ENCODE assay signal across 24 mouse cellular contexts in the genomic region with DNA sequence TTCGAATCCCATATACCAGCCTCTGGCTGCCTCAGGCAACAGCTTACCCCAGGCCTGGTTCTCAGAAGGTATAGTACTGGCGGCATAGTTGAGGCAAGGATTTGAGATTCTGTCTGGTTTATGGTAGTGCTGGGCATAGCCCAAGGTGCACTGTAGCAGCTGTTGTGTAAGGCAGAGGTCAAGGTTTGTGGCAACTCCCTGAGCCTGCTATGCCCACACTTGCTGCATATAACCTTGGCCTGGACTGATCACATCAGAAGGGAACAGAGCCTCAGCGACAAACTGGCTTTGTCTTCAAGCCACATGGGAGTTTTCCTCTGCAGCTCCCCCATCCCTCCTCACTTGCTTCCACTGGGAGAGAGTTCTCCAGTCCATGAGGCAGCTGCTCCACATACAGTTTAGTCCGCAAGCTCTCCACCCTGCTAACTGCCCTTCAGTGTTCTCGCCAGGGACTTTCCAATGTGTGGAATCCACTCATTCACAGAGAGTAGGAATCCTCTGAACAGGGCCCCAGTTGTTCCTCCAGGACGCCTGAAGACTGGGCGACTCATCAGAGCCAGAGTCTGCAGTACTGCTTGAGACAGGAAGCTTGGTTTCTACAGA. TPM values are rescaled to one million over a fixed set of nuclear protein-coding genes. Genes with fewer than 3 reads are reported as not detected.
DNase-seq lines count a peak whose midpoint lies in the region; ATAC-seq and TF ChIP-seq lines count a peak whose summit lies in the region.
"Had no signal": no experiment of that assay in that cellular context is flagged by ENCODE, and none has a peak within 500 bp of the region (broad histone marks: within the 10 kb centered on the region; RNA-seq: fewer than 3 reads in every experiment).

No protein-coding gene starts in this region.

- no peak overlapping the region for H3K4me3 ChIP-seq in intestine, postnatal 0 days (ENCODE audit: low read depth, low read length)
- no peak overlapping the region for H3K4me3 ChIP-seq in intestine, embryonic 15.5 days (replicated peaks)
- no peak overlapping the region for H3K4me3 ChIP-seq in liver, adult 2 months (ENCODE audit: insufficient read depth, low read depth, low read length)
- H3K4me3 ChIP-seq in liver, postnatal 0 days (ENCODE audit: low read depth, low read length) = no peak overlapping the region
- H3K4me3 ChIP-seq in C2C12 (ENCODE audit: insufficient read depth, poor library complexity, severe bottlenecking) = no peak overlapping the region
- H3K4me3 ChIP-seq in embryonic fibroblast, embryonic 13.5 days (ENCODE audit: insufficient read depth, low read length) = no peak overlapping the region
- H3K4me3 ChIP-seq: forebrain, embryonic 10.5 days; heart, embryonic 15.5 days; limb, embryonic 13.5 days; liver, embryonic 13.5 days; lung, embryonic 15.5 days; midbrain, embryonic 15.5 days had no signal

- no peak overlapping the region; the same call in 1 of the 2 replicates for H3K4me2 ChIP-seq in intestine, postnatal 0 days (replicated peaks; ENCODE audit: low read depth)
- H3K4me2 ChIP-seq in intestine, embryonic 15.5 days (replicated peaks) = no peak overlapping the region
- no peak overlapping the region for H3K4me2 ChIP-seq in liver, postnatal 0 days (ENCODE audit: low read depth, low read length)
- H3K4me2 ChIP-seq: heart, embryonic 15.5 days; hindbrain, embryonic 14.5 days; limb, embryonic 13.5 days; liver, embryonic 13.5 days; lung, embryonic 15.5 days; midbrain, embryonic 15.5 days had no signal

- H3K27ac ChIP-seq in intestine, postnatal 0 days (ENCODE audit: low read depth, low read length) = peak overlapping the region; percentile 84
- H3K27ac ChIP-seq in intestine, embryonic 15.5 days = no peak overlapping the region
- H3K27ac ChIP-seq in liver, adult 2 months (replicated peaks; ENCODE audit: insufficient read depth, low read depth, low read length) = no peak overlapping the region
- no peak overlapping the region for H3K27ac ChIP-seq in liver, postnatal 0 days (ENCODE audit: low read depth)
- peak overlapping the region; percentile 67 for H3K27ac ChIP-seq in embryonic fibroblast, embryonic 13.5 days (ENCODE audit: insufficient read depth, low read length)
- H3K27ac ChIP-seq: forebrain, embryonic 10.5 days; heart, embryonic 15.5 days; hindbrain, embryonic 14.5 days; limb, embryonic 13.5 days; liver, embryonic 13.5 days; macrophage; midbrain, embryonic 15.5 days had no signal

- no peak for TF ChIP-seq EP300 in liver, postnatal 0 days (IDR thresholded peaks at IDR 0.05; ENCODE audit: low read depth)

- peaks cover 2% of the 10 kb centered on the region for H3K79me3 ChIP-seq in C2C12 (ENCODE audit: low read depth)

- H3K4me1 ChIP-seq in intestine, postnatal 0 days (replicated peaks; ENCODE audit: control insufficient read depth, insufficient read depth, low read length) = 0 out of 2 replicates have a peak, but pooled peaks cover 3% of the 10 kb centered on the region
- H3K4me1 ChIP-seq in intestine, embryonic 15.5 days (replicated peaks) = peaks cover 18% of the 10 kb centered on the region
- peaks cover 8% of the 10 kb centered on the region for H3K4me1 ChIP-seq in liver, adult 2 months (ENCODE audit: control insufficient read depth, insufficient read depth, low read length)
- 0 out of 2 replicates have a peak, but pooled peaks cover 8% of the 10 kb centered on the region for H3K4me1 ChIP-seq in liver, postnatal 0 days (ENCODE audit: insufficient read depth)
- peaks cover 2% of the 10 kb centered on the region; the same call in 1 of the 2 replicates for H3K4me1 ChIP-seq in embryonic fibroblast, embryonic 13.5 days (ENCODE audit: control insufficient read depth, insufficient read depth, low read length)
- H3K4me1 ChIP-seq: forebrain, embryonic 10.5 days; liver, embryonic 13.5 days; midbrain, embryonic 15.5 days had no signal

- no peak overlapping the region for H3K9ac ChIP-seq in intestine, postnatal 0 days (ENCODE audit: low read depth, low read length)
- H3K9ac ChIP-seq in intestine, embryonic 15.5 days = no peak overlapping the region
- no peak overlapping the region for H3K9ac ChIP-seq in liver, adult 2 months (ENCODE audit: low read depth, low read length)
- no peak overlapping the region for H3K9ac ChIP-seq in liver, postnatal 0 days (replicated peaks)
- H3K9ac ChIP-seq: heart, embryonic 15.5 days; hindbrain, embryonic 14.5 days; limb, embryonic 13.5 days; liver, embryonic 13.5 days; lung, embryonic 15.5 days; midbrain, embryonic 15.5 days had no signal

- TF ChIP-seq CTCF in intestine, postnatal 0 days (IDR thresholded peaks at IDR 0.05; ENCODE audit: low read depth) = no peak
- no peak for TF ChIP-seq CTCF in liver, adult 2 months (IDR thresholded peaks at IDR 0.05; ENCODE audit: low read depth, low read length)
- no peak for TF ChIP-seq CTCF in liver, postnatal 0 days (IDR thresholded peaks at IDR 0.05; ENCODE audit: low read depth)
- no peak for TF ChIP-seq CTCF in C2C12 (IDR thresholded peaks at IDR 0.05; ENCODE audit: control insufficient read depth, insufficient read depth, insufficient read length)
- no peak for TF ChIP-seq CTCF in embryonic fibroblast, embryonic 13.5 days (IDR thresholded peaks at IDR 0.05; ENCODE audit: borderline replicate concordance, insufficient read depth, low read length)

- H3K79me2 ChIP-seq in liver, adult 2 months (ENCODE audit: control insufficient read depth, insufficient read depth, low read length) = no peaks in the 10 kb centered on the region
- peaks cover 20% of the 10 kb centered on the region for H3K79me2 ChIP-seq in C2C12 (ENCODE audit: control insufficient read depth, insufficient read depth)

- no peak for TF ChIP-seq POLR2A in liver, adult 2 months (IDR thresholded peaks at IDR 0.05; ENCODE audit: extremely low read depth, insufficient read depth, low read length)
- TF ChIP-seq POLR2A in embryonic fibroblast, embryonic 13.5 days (IDR thresholded peaks at IDR 0.05; ENCODE audit: low read depth, low read length) = no peak

- no peaks in the 10 kb centered on the region for H3K36me3 ChIP-seq in intestine, postnatal 0 days (ENCODE audit: control insufficient read depth, insufficient read depth)
- H3K36me3 ChIP-seq in intestine, embryonic 15.5 days = no peaks in the 10 kb centered on the region
- H3K36me3 ChIP-seq in liver, adult 2 months (ENCODE audit: control insufficient read depth, insufficient read depth, low read length) = no peaks in the 10 kb centered on the region
- H3K36me3 ChIP-seq in liver, postnatal 0 days (replicated peaks; ENCODE audit: insufficient read depth, low read length) = no peaks in the 10 kb centered on the region
- no peaks in the 10 kb centered on the region for H3K36me3 ChIP-seq in C2C12 (ENCODE audit: control insufficient read depth, insufficient read depth)
- H3K36me3 ChIP-seq: forebrain, embryonic 10.5 days; heart, embryonic 15.5 days; limb, embryonic 13.5 days; liver, embryonic 13.5 days; lung, embryonic 15.5 days; midbrain, embryonic 15.5 days had no signal

- no peaks in the 10 kb centered on the region for H3K27me3 ChIP-seq in intestine, postnatal 0 days (replicated peaks; ENCODE audit: control insufficient read depth, insufficient read depth, low read length)
- no peaks in the 10 kb centered on the region for H3K27me3 ChIP-seq in intestine, embryonic 15.5 days (replicated peaks)
- H3K27me3 ChIP-seq in liver, adult 2 months (ENCODE audit: control insufficient read depth, insufficient read depth, low read length) = no peaks in the 10 kb centered on the region
- no peaks in the 10 kb centered on the region for H3K27me3 ChIP-seq in liver, postnatal 0 days (ENCODE audit: insufficient read depth, low read length)
- no peaks in the 10 kb centered on the region for H3K27me3 ChIP-seq in C2C12 (ENCODE audit: control insufficient read depth, insufficient read depth, insufficient read length)
- H3K27me3 ChIP-seq: heart, embryonic 15.5 days; limb, embryonic 13.5 days; lung, embryonic 15.5 days; midbrain, embryonic 15.5 days had no signal

- DNase-seq in liver, adult 2 months (ENCODE audit: extremely low read depth, low read depth, low spot score) = peak; percentile 18
- no peak for DNase-seq in liver, postnatal 0 days
- DNase-seq in layer of hippocampus, postnatal 36 days = no peak
- DNase-seq: adrenal gland, postnatal 10 days; cerebellum, adult 9-10 months; gastrocnemius, postnatal 36 days; heart, postnatal 4 days; liver, embryonic 13.5 days; right cerebral cortex, postnatal 4 days; thymus, postnatal 14 days had no signal

- H3K9me3 ChIP-seq in intestine, postnatal 0 days (ENCODE audit: control insufficient read depth) = no peaks in the 10 kb centered on the region
- no peaks in the 10 kb centered on the region for H3K9me3 ChIP-seq in intestine, embryonic 15.5 days
- peaks cover 7% of the 10 kb centered on the region; the same call in 1 of the 2 replicates for H3K9me3 ChIP-seq in liver, postnatal 0 days (ENCODE audit: low read length)
- H3K9me3 ChIP-seq: heart, embryonic 15.5 days; midbrain, embryonic 15.5 days had no signal

- H3ac ChIP-seq in C2C12 (ENCODE audit: control insufficient read depth, insufficient read length, low read depth) = peak overlapping the region; percentile 21

- ATAC-seq in intestine, postnatal 0 days = peak; percentile 22; the same call in 1 of the 2 replicates
- ATAC-seq in intestine, embryonic 15.5 days = no peak
- no peak for ATAC-seq in liver, postnatal 0 days
- ATAC-seq in frontal cortex, adult (ENCODE audit: low TSS enrichment) = no peak
- ATAC-seq: forebrain, embryonic 16.5 days; inflammation-experienced regulatory T-cells, adult 6 months; midbrain, embryonic 15.5 days had no signal

- WGBS in intestine, postnatal 0 days = 72% methylated on average over 7 of the region's 7 CpGs
- WGBS in intestine, embryonic 15.5 days = 88% methylated on average over 7 of the region's 7 CpGs
- 88% methylated on average over 7 of the region's 7 CpGs for WGBS in liver, adult 2 months
- 73% methylated on average over 7 of the region's 7 CpGs for WGBS in liver, postnatal 0 days (ENCODE audit: insufficient replicate concordance)

RNA-seq across cellular contexts. Expression of a gene that starts 11.3 kb away (rescaled TPM):
- polyA plus RNA-seq in intestine, postnatal 0 days (2015; fragmentation: Nextera tagmentation; extraction: Ambion mirVana) = 2.7 and 3.0 TPM in 2 replicates
- 1.1 and 2.6 TPM in 2 replicates for polyA plus RNA-seq in intestine, embryonic 15.5 days (2015; fragmentation: Nextera tagmentation; extraction: Ambion mirVana)
- 2.4 and 4.8 TPM in 2 replicates for total RNA-seq in liver, adult 2 months (2014; rRNA removed)
- 5.6 and 7.3 TPM in 2 replicates for polyA plus RNA-seq in liver, adult 2 months (2012; rRNA removed)
- 0.47 and 0.91 TPM in 2 replicates for polyA plus RNA-seq in liver, postnatal 0 days (2015; fragmentation: Nextera tagmentation; extraction: Ambion mirVana)
- polyA plus RNA-seq in C2C12 (2012; fragmentation: generic; extraction: Trizol) = 8.6 TPM
- 2.7 and 5.0 TPM in 2 replicates for polyA plus RNA-seq in embryonic fibroblast, embryonic 13.5 days (2011; ENCODE audit: insufficient read length, low read depth, missing spikeins)
- total RNA-seq in layer of hippocampus, postnatal 36 days (2021) = 10 to 100 TPM; 76.7 to 81.1 TPM
- polyA plus RNA-seq: inflammation-experienced regulatory T-cells, adult 6 months; macrophage had no signal

RNA-seq across cellular contexts. Expression of a gene that starts 51.9 kb away (rescaled TPM):
- polyA plus RNA-seq in intestine, postnatal 0 days (2015; fragmentation: Nextera tagmentation; extraction: Ambion mirVana) = 40.2 and 46.1 TPM in 2 replicates
- polyA plus RNA-seq in intestine, embryonic 15.5 days (2015; fragmentation: Nextera tagmentation; extraction: Ambion mirVana) = 69.0 and 69.5 TPM in 2 replicates
- 73.9 and 75.4 TPM in 2 replicates for total RNA-seq in liver, adult 2 months (2014; rRNA removed)
- polyA plus RNA-seq in liver, adult 2 months (2012; rRNA removed) = 27.8 and 29.4 TPM in 2 replicates
- polyA plus RNA-seq in liver, postnatal 0 days (2015; fragmentation: Nextera tagmentation; extraction: Ambion mirVana) = 22.5 and 22.7 TPM in 2 replicates
- 36.9 TPM for polyA plus RNA-seq in C2C12 (2012; fragmentation: generic; extraction: Trizol)
- 44.9 and 49.1 TPM in 2 replicates for polyA plus RNA-seq in embryonic fibroblast, embryonic 13.5 days (2011; ENCODE audit: insufficient read length, low read depth, missing spikeins)
- 10 to 100 TPM; 58.6 to 67.6 TPM for total RNA-seq in layer of hippocampus, postnatal 36 days (2021)

RNA-seq across cellular contexts. Expression of a gene that starts 52.1 kb away (rescaled TPM):
- polyA plus RNA-seq in intestine, postnatal 0 days (2015; fragmentation: Nextera tagmentation; extraction: Ambion mirVana) = 29.7 and 33.4 TPM in 2 replicates
- 123 and 126 TPM in 2 replicates for polyA plus RNA-seq in intestine, embryonic 15.5 days (2015; fragmentation: Nextera tagmentation; extraction: Ambion mirVana)
- total RNA-seq in liver, adult 2 months (2014; rRNA removed) = 20.6 and 23.8 TPM in 2 replicates
- polyA plus RNA-seq in liver, adult 2 months (2012; rRNA removed) = 10.8 and 12.1 TPM in 2 replicates
- polyA plus RNA-seq in liver, postnatal 0 days (2015; fragmentation: Nextera tagmentation; extraction: Ambion mirVana) = 24.9 and 31.2 TPM in 2 replicates
- 91.8 TPM for polyA plus RNA-seq in C2C12 (2012; fragmentation: generic; extraction: Trizol)
- 113 and 124 TPM in 2 replicates for polyA plus RNA-seq in embryonic fibroblast, embryonic 13.5 days (2011; ENCODE audit: insufficient read length, low read depth, missing spikeins)
- 10 to 100 TPM; 73.1 to 76.9 TPM for total RNA-seq in layer of hippocampus, postnatal 36 days (2021)

Comparison
In these comparisons a context has a peak if more than half of its experiments do, and no peak if none do; other contexts are left out.
1. H3K27ac ChIP-seq: peak in intestine, postnatal 0 days (single experiment) and embryonic fibroblast, embryonic 13.5 days (single experiment); none in intestine, embryonic 15.5 days (single experiment), liver, adult 2 months (single experiment) and liver, postnatal 0 days (single experiment).